Mouse (Mus musculus): Measurements from ENCODE around the gene Dlgap4. TPM values are rescaled to one million over a fixed set of nuclear protein-coding genes. Genes with fewer than 3 reads are reported as not detected.

Dlgap4 gene
- polyA plus RNA-seq, 1 experiment from 2014 or later: 40.3 TPM

DNA sequence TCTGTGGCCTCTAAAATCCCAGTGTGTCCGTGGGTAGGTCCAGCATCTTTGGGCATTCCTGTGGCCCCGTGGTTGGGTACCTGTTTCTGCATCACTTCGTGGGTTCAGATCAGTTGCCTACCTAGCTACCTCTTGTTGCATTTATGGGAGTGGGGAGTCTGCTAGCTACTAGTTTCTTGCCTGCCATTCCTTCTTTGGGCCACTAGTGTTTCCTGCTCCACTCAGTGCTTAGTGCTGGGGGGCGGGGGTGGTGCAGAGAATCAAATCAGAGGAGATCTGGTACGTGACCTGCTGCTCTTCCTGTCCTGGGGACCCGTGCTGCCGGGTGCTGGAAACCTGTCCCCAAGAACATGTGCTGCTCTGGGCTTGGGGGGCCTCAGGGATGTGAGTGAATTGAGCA is 3.0 kb downstream of the Dlgap4 start:
- DNase-seq (ENCODE audit: low spot score): no peak

GRCm38 (mm10) chr2:156617536-156617935 is 4.0 kb downstream of the Dlgap4 start:
- no peak for DNase-seq (ENCODE audit: low spot score)

DNA sequence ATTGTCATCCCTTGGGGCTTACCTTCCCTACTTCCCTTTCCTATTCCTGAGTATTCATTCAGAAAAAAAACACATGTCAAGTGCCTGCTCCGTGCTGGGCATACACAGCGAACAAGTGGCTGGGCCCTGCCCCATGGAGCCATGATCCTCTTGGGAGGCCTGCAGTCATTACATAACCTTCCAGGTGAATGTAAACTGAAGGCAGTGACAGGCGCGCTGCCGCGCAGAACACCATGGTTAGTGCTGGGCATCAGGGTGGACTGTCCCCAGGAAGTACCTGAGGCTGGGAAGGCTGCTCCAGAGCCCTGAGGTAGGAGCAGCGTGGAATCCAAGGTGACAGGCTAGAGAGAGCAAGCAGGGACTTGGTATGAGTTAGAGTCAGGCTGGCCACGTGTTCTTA is 7.4 kb downstream of the Dlgap4 start:
- no peak for DNase-seq (ENCODE audit: low spot score)

GRCm38 (mm10) chr2:156621449-156621848 is 7.9 kb downstream of the Dlgap4 start:
- no peak for DNase-seq (ENCODE audit: low spot score)

GRCm38 (mm10) chr2:156622192-156622591 is 8.7 kb downstream of the Dlgap4 start:
- DNase-seq (ENCODE audit: low spot score): no peak

GRCm38 (mm10) chr2:156623246-156623645 is 9.7 kb downstream of the Dlgap4 start:
- DNase-seq (ENCODE audit: low spot score): no peak

DNA sequence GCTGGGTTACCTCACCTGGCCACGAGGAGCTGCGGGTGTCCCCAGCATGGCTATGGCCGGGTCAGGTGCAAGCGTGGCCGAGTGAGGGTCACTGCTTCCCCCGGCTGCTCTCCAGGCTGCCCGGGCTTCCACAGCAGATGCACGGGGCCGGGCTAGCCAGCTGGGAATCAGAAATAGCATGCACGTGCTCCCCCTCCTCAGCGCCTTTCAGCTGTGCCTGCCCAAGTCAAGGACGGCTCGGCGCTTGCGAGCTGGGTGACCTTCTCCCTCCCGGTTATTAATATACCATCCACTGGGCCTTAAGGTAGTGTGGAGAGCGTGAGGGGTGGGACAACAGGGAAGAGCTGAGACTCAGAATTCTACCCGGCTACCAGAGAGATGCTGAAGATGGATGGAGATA is 11.8 kb downstream of the Dlgap4 start:
- no peak for DNase-seq (ENCODE audit: low spot score)

DNA sequence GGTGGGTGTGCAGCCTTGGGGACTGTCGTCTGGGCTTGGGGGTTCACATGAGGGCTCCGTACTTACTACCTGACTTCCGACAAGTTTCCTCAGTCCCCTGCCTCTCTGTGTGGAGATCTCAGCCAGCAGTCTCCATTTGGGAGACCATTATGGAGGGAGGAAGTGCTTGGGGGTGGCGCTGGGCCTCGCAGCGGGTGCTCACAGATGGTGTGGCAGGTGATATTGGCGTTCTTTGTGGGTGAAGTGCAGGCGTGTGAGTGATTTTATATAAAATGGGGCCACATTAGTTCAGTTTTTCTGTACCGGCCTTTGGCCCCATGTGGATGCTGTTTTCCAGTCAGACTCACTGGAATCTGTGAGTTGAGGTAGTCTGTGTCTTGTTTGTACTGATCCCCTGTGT is 12.6 kb downstream of the Dlgap4 start:
- DNase-seq (ENCODE audit: low spot score): no peak

GRCm38 (mm10) chr2:156626544-156626943 is 13.0 kb downstream of the Dlgap4 start:
- DNase-seq (ENCODE audit: low spot score): no peak

GRCm38 (mm10) chr2:156627917-156628316 is 14.4 kb downstream of the Dlgap4 start:
- DNase-seq (ENCODE audit: low spot score): no peak

GRCm38 (mm10) chr2:156630288-156630687 is 16.8 kb downstream of the Dlgap4 start:
- DNase-seq (ENCODE audit: low spot score): no peak

GRCm38 (mm10) chr2:156632721-156633120 is 19.2 kb downstream of the Dlgap4 start:
- DNase-seq (ENCODE audit: low spot score): no peak

GRCm38 (mm10) chr2:156635091-156635490 is 21.6 kb downstream of the Dlgap4 start:
- DNase-seq (ENCODE audit: low spot score): no peak

DNA sequence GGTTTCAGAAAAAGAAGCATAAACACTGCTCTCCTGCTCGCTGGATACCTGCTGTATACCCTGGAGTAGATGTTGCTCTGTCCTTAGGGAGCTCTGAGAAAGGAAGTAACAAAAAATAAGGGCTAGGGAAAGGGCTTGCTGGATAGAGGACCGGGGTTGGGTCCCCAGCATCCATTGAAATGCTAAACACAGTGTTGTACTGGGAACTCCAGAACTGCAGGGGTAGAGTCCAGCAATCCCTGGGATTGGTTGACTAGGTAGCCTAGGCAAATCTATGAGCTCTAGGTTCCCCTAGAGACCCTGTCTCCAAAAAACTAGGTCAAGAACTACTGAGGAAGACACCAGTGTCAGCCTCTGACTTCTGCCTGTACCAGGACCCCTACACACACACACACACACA is 27.6 kb downstream of the Dlgap4 start:
- no peak for DNase-seq (ENCODE audit: low spot score)

DNA sequence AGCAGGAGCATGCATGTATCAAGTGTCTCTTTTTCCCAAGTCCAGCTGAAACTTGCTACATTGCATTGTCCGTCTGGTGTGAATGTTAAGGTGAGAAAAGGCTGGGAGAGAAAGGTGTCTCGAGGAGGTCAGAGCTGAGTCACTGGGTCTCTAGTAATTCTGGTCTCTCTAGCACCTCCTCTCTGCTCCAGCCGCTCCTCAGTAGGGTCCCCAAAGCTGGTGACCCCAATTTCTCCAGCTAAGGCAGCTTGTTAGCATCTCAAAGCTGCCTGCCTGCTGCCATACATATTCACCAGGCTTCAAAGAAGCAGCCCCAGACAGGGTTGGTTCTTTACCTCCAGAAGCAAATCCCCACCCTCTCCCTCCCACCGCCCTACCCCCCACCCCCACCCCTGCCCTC is 29.4 kb downstream of the Dlgap4 start:
- no peak for DNase-seq (ENCODE audit: low spot score)

GRCm38 (mm10) chr2:156643406-156643805 is 29.9 kb downstream of the Dlgap4 start:
- DNase-seq (ENCODE audit: low spot score): no peak

- DNase-seq (ENCODE audit: low spot score): no peak
These were observed 31.6 kb downstream of the Dlgap4 start for GRCm38 (mm10) chr2:156645145-156645544.

DNA sequence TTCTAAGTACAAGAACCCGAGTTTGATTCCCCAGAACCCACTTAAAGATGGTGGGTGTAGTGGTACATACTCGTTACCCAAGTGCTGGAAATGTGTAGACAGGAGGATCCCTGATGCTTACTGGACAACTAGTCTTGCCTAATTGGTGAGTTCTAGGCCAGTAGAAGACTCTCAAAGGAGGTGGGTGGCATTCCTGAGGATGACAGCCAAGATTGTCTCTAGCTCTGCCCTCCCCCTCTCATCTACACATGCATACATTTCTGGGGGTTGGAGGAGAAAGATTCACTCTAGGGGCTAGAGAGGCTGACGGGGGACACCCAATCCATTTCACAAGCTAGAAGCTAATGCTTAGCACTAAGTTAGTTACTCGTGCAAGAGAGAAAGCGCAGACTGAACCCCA is 33.4 kb downstream of the Dlgap4 start:
- no peak for DNase-seq (ENCODE audit: low spot score)

- DNase-seq (ENCODE audit: low spot score): no peak
These were observed 34.5 kb downstream of the Dlgap4 start for GRCm38 (mm10) chr2:156648042-156648441.

GRCm38 (mm10) chr2:156649450-156649849 is 35.9 kb downstream of the Dlgap4 start:
- DNase-seq (ENCODE audit: low spot score): no peak

DNA sequence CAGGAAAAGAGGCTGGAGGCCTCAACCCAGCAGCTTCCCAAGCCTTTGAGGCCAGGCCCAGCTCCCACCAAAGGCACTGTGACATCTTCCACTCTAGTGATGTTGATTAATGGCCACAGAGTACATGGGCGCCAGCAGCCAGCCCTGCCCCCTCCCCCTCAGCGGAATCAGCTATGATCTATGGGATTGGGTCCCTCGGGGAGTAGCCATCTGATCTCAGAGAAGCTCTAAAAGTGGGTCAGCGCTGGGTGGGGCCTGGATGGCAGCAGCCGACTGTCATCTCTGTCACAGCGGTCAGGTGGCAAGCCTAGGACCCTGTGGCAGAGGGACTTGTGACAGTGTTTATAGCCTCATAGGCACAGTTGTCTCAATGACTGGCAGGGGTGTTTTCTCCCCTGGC is 37.5 kb downstream of the Dlgap4 start:
- DNase-seq (ENCODE audit: low spot score): no peak

GRCm38 (mm10) chr2:156652841-156653240 is 39.3 kb downstream of the Dlgap4 start:
- DNase-seq (ENCODE audit: low spot score): peak; percentile 44

- no peak for DNase-seq (ENCODE audit: low spot score)
These were observed 40.6 kb downstream of the Dlgap4 start for GRCm38 (mm10) chr2:156654148-156654547.

DNA sequence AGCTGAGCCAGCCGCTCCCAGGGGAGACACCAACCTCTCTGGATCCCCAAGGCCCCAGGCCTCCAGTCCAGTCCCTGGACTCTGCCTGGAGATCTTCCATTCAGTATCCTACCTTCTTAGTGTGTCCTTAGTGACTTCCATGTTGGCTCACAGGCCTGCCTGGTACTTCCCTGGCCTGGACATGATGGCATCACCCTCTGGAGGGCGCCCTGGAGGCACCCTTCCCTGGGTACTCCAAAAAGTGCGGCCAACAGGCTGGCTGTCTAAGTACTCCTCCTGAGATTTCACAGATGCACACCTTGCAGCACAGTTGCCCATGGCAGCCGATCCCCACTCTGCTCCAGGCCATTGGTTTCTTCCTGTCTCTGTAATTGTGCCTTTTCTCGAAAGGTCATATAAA is 42.1 kb downstream of the Dlgap4 start:
- no peak for DNase-seq (ENCODE audit: low spot score)
